Mouse (Mus musculus): ENCODE data around the gene Syde1. TPM values are rescaled to one million over a fixed set of nuclear protein-coding genes. Genes with fewer than 3 reads are reported as not detected.

The Syde1 gene
- 8.4 and 8.5 TPM in 2 replicates for polyA plus RNA-seq (2012; rRNA removed)

DNA sequence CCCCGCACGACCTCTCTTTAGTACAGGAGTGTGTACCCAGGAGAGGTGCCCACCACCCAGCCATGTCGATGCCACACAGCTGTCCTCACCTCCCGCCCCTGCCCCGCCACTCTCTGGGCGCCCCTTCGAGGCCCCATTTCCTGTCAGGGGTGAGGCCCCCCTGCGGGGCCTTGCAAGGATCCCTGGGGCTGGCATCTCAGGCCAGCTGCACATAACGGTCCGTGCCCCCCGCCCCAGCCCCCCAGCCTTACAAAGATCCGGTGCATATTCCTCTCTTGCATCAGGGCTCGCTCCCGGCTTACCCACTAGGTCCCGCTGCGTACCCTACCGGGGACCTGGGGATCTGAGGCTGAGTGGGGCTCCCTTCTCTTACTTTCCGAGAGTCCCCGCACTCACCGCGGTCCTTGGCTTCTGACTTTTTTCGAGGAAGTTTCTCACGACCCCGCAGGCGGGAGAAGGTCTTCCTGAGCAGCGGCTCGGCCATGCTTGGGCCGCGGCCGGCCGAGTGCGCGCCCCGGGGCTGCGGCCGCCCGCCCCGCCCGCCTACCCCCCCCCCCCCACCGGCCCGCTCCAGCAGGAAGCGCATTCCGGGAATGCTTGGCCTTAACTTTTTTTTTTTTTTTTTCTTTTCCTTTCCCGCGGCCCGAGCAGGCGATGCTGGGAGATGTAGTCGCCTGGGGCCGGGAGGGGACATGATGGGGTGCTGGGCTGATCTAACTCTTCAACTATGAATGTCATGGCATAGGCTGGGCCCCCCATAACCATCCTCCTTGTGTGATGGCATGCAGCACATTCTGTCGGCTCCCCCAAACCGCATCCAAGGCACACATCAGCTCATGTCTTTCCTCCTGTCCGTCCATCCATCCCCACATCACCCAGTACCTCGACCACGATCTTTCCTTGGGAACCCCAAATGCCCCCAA is at the start of gene Syde1:
Gene Syde1 (minus strand): TSS at position 559 of the 923 bp plus-strand sequence.

DNA sequence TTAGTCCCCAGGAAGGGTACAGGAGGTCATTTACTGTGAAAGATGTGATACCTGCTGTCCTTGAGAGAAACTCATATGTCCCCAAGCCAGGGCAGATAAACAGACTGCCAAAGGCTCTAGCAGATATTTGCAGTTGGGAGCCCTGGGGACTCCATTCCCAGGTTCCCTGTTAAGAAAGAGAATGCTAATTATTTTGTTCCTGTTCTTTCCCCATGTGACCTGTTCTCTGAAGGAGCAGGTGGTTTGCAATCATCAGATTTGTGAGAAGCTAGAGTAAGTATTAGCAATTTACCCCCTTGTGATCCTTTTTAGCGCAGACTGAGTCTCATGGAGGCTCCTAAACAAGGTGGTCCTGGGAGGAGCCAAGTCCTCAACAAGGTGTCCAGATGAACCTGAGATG is 26.2 kb upstream of the Syde1 start, which contains the start of gene Olfr1357:
Gene Olfr1357 (minus strand): TSS at position 101 of the 400 bp plus-strand sequence.

GRCm38 (mm10) chr10:78574250-78575104 is 17.3 kb downstream of the Syde1 start, which contains the start of gene Ilvbl:
Ilvbl (plus strand) TSS chr10:78574346.

Other genes starting within 250 kb of the Syde1 start
- gene Agpat3, start 239.5 kb downstream of the Syde1 start, polyA plus RNA-seq (2012; rRNA removed): 85.2 and 109 TPM in 2 replicates
- gene Rrp1, start 178.9 kb downstream of the Syde1 start, polyA plus RNA-seq (2012; rRNA removed): 17.2 and 21.5 TPM in 2 replicates
- gene Cstb, start 166.3 kb downstream of the Syde1 start, polyA plus RNA-seq (2012; rRNA removed): 18.7 and 31.0 TPM in 2 replicates
- gene Pdxk, start 127.0 kb downstream of the Syde1 start, polyA plus RNA-seq (2012; rRNA removed): 7.1 and 8.0 TPM in 2 replicates
- not detected in 2 replicates for gene Olfr1358, start 74.5 kb downstream of the Syde1 start, polyA plus RNA-seq (2012; rRNA removed)
- gene Ilvbl, start 17.6 kb downstream of the Syde1 start, polyA plus RNA-seq (2012; rRNA removed): 37.9 and 45.9 TPM in 2 replicates
- not detected in 2 replicates for gene Olfr1357, start 26.1 kb upstream of the Syde1 start, polyA plus RNA-seq (2012; rRNA removed)
- 4.7 and 5.8 TPM in 2 replicates for gene Casp14, start 126.3 kb upstream of the Syde1 start, polyA plus RNA-seq (2012; rRNA removed)
- not detected in 2 replicates for gene Ccdc105, start 161.1 kb upstream of the Syde1 start, polyA plus RNA-seq (2012; rRNA removed)
- gene Slc1a6, start 188.5 kb upstream of the Syde1 start, polyA plus RNA-seq (2012; rRNA removed): 0.19 and 0.45 TPM in 2 replicates

All from stomach, adult 2 months (tissue).